Mouse (Mus musculus) MEL (cell line): ENCODE results near the gene Gimap7. TPM values are rescaled to one million over a fixed set of nuclear protein-coding genes. Genes with fewer than 3 reads are reported as not detected.

Experiments
- DNase-seq: peaks from one replicate; pipeline ENCODE4 v3.0.0; 2011; ENCODE audit warnings: low read depth, low spot score
- H3K27ac ChIP-seq: 2 replicates; pipeline ENCODE4 v1.5.1; 2012; ENCODE audit warnings: low read depth, mild to moderate bottlenecking, control low read depth, low read length, moderate library complexity; ENCODE audit not compliant: control insufficient read depth
- H3K27me3 ChIP-seq, 2 experiments: fragments of 150-350 bp in 1 of 2; sonication (generic) in 1 of 2; 2 replicates each; pipeline ENCODE4 v1.6.1; 2012; ENCODE audit warnings: low read length in 2 of 2, mild to moderate bottlenecking in 2 of 2, improper control_type of control experiment in 1 of 2, moderate library complexity in 1 of 2; ENCODE audit not compliant: insufficient read depth in 2 of 2, control insufficient read depth in 1 of 2
- H3K36me3 ChIP-seq, 2 experiments: 2 replicates each; pipeline ENCODE4 v1.6.1; 2012 to 2014; ENCODE audit warnings: low read length in 2 of 2, improper control_type of control experiment in 1 of 2, inconsistent platforms in 1 of 2, mild to moderate bottlenecking in 1 of 2; ENCODE audit not compliant: insufficient read depth in 2 of 2, control insufficient read depth in 1 of 2
- H3K4me1 ChIP-seq, 2 experiments: fragments of 150-350 bp in 1 of 2; sonication (generic) in 1 of 2; 2 replicates each; pipeline ENCODE4 v1.6.1; 2012; ENCODE audit warnings: low read length in 2 of 2, improper control_type of control experiment in 1 of 2, mild to moderate bottlenecking in 1 of 2; ENCODE audit not compliant: insufficient read depth in 2 of 2, control insufficient read depth in 1 of 2
- H3K4me3 ChIP-seq, 2 experiments: fragments of 150-350 bp in 1 of 2; sonication (generic) in 1 of 2; 2 replicates each; pipeline ENCODE4 v1.5.1; 2012; ENCODE audit warnings: low read depth in 2 of 2, low read length in 2 of 2, mild to moderate bottlenecking in 2 of 2, moderate library complexity in 2 of 2, control low read depth in 1 of 2, improper control_type of control experiment in 1 of 2; ENCODE audit not compliant: control insufficient read depth in 1 of 2, insufficient read depth in 1 of 2
- H3K79me2 ChIP-seq: 2 replicates; pipeline ENCODE4 v1.6.1; 2012; ENCODE audit warnings: mild to moderate bottlenecking, low read length, moderate library complexity; ENCODE audit not compliant: control insufficient read depth, poor library complexity, insufficient read depth
- H3K9ac ChIP-seq: 2 replicates; pipeline ENCODE4 v1.6.1; 2012; ENCODE audit warnings: low read depth, mild to moderate bottlenecking, control low read depth, low read length, moderate library complexity; ENCODE audit not compliant: control insufficient read depth, poor library complexity, severe bottlenecking
- H3K9me3 ChIP-seq: fragments of 150-350 bp; sonication (generic); replicated peaks from 2 replicates; pipeline ENCODE4 v1.6.1; 2012; ENCODE audit warnings: mild to moderate bottlenecking, low read length, improper control_type of control experiment, moderate library complexity; ENCODE audit not compliant: insufficient read depth
- BHLHE40 ChIP-seq: IDR thresholded peaks from 2 replicates; pipeline ENCODE4 v1.6.1; 2012; ENCODE audit warnings: low read depth, mild to moderate bottlenecking, inconsistent platforms, low read length, improper control_type of control experiment, borderline replicate concordance
- CHD1 ChIP-seq: IDR thresholded peaks from 2 replicates; pipeline ENCODE4 v1.6.1; 2012; ENCODE audit warnings: low read depth, mild to moderate bottlenecking, inconsistent platforms, low read length, improper control_type of control experiment
- CTCF ChIP-seq, 3 experiments: IDR thresholded peaks in 2 of 3; conservative IDR thresholded peaks in 1 of 3; 2 replicates each; pipeline ENCODE4 v1.5.1; 2011 to 2012; ENCODE audit warnings: low read length in 3 of 3, low read depth in 2 of 3, mild to moderate bottlenecking in 2 of 3, improper control_type of control experiment in 1 of 3, inconsistent platforms in 1 of 3, mixed read lengths in 1 of 3, moderate library complexity in 1 of 3; ENCODE audit not compliant: control insufficient read depth in 1 of 3, insufficient read depth in 1 of 3, poor library complexity in 1 of 3, severe bottlenecking in 1 of 3
- E2F4 ChIP-seq: IDR thresholded peaks from 2 replicates; pipeline ENCODE4 v1.6.1; 2011; ENCODE audit warnings: low read depth, low read length, improper control_type of control experiment, borderline replicate concordance
- ELF1 ChIP-seq: IDR thresholded peaks from 2 replicates; pipeline ENCODE4 v1.6.1; 2014; ENCODE audit warnings: low read depth, mild to moderate bottlenecking, inconsistent platforms, low read length, improper control_type of control experiment, moderate library complexity
- ETS1 ChIP-seq: IDR thresholded peaks from 2 replicates; pipeline ENCODE4 v1.6.1; 2012; ENCODE audit warnings: low read depth, mild to moderate bottlenecking, inconsistent platforms, low read length, improper control_type of control experiment, moderate library complexity
- GABPA ChIP-seq: IDR thresholded peaks from 2 replicates; pipeline ENCODE4 v1.6.1; 2012; ENCODE audit warnings: low read depth, mild to moderate bottlenecking, inconsistent platforms, low read length, improper control_type of control experiment, moderate library complexity
- HCFC1 ChIP-seq: IDR thresholded peaks from 2 replicates; pipeline ENCODE4 v1.6.1; 2012; ENCODE audit warnings: low read depth, mild to moderate bottlenecking, inconsistent platforms, low read length, improper control_type of control experiment, moderate library complexity
- MAX ChIP-seq: IDR thresholded peaks from 2 replicates; pipeline ENCODE4 v1.6.1; 2011; ENCODE audit warnings: low read length, improper control_type of control experiment
- MAZ ChIP-seq: IDR thresholded peaks from 2 replicates; pipeline ENCODE4 v1.6.1; 2012; ENCODE audit warnings: low read depth, mild to moderate bottlenecking, inconsistent platforms, low read length, improper control_type of control experiment
- MEF2A ChIP-seq: IDR thresholded peaks from 2 replicates; pipeline ENCODE4 v1.6.1; 2014; ENCODE audit warnings: low read depth, mild to moderate bottlenecking, inconsistent platforms, low read length, improper control_type of control experiment; ENCODE audit not compliant: poor library complexity, insufficient replicate concordance, severe bottlenecking; ENCODE audit errors: extremely low read depth
- NELFE ChIP-seq: IDR thresholded peaks from 2 replicates; pipeline ENCODE4 v1.6.1; 2011; ENCODE audit warnings: low read depth, low read length, improper control_type of control experiment
- NRF1 ChIP-seq: IDR thresholded peaks from 2 replicates; pipeline ENCODE4 v1.6.1; 2014; ENCODE audit warnings: low read depth, mild to moderate bottlenecking, inconsistent platforms, low read length, improper control_type of control experiment, moderate library complexity; ENCODE audit not compliant: poor library complexity, insufficient read depth, severe bottlenecking
- POLR2AphosphoS2 ChIP-seq: IDR thresholded peaks from 2 replicates; pipeline ENCODE4 v1.6.1; 2011; ENCODE audit warnings: low read length, improper control_type of control experiment
- POLR2AphosphoS5 ChIP-seq: IDR thresholded peaks from 2 replicates; pipeline ENCODE4 v1.6.1; 2012; ENCODE audit warnings: low read depth, borderline replicate concordance, mild to moderate bottlenecking, inconsistent platforms, low read length, moderate library complexity, mixed read lengths
- SMC3 ChIP-seq: IDR thresholded peaks from 2 replicates; pipeline ENCODE4 v1.6.1; 2011; ENCODE audit warnings: low read depth, low read length, improper control_type of control experiment
- TBP ChIP-seq: IDR thresholded peaks from 2 replicates; pipeline ENCODE4 v1.8.0; 2011; ENCODE audit warnings: low read depth, low read length, improper control_type of control experiment
- UBTF ChIP-seq: IDR thresholded peaks from 2 replicates; pipeline ENCODE4 v1.6.1; 2012; ENCODE audit warnings: low read depth, mild to moderate bottlenecking, inconsistent platforms, low read length, improper control_type of control experiment, moderate library complexity, borderline replicate concordance; ENCODE audit not compliant: insufficient read depth
- USF2 ChIP-seq, 2 experiments: IDR thresholded peaks; 2 replicates each; pipeline ENCODE4 v1.6.1; 2011 to 2012; ENCODE audit warnings: improper control_type of control experiment in 2 of 2, low read length in 2 of 2, borderline replicate concordance in 1 of 2, inconsistent platforms in 1 of 2, low read depth in 1 of 2, mild to moderate bottlenecking in 1 of 2; ENCODE audit not compliant: insufficient read depth in 1 of 2
- ZC3H11A ChIP-seq: IDR thresholded peaks from 2 replicates; pipeline ENCODE4 v1.6.1; 2012; ENCODE audit warnings: low read depth, mild to moderate bottlenecking, inconsistent platforms, low read length, improper control_type of control experiment
- ZKSCAN1 ChIP-seq: IDR thresholded peaks from 2 replicates; pipeline ENCODE4 v1.6.1; 2012; ENCODE audit warnings: low read depth, mild to moderate bottlenecking, inconsistent platforms, low read length, improper control_type of control experiment, moderate library complexity
- ZMIZ1 ChIP-seq: IDR thresholded peaks from 2 replicates; pipeline ENCODE4 v1.6.1; 2012; ENCODE audit warnings: low read depth, mild to moderate bottlenecking, inconsistent platforms, low read length, improper control_type of control experiment, moderate library complexity
- polyA plus RNA-seq, 2 experiments: library from polyadenylated mRNA; stranded (reverse) in 1 of 2; unstranded in 1 of 2; fragments of >175 nt in 1 of 2; fragments of >200 nt in 1 of 2; gene quantifications; 2 replicates each; pipeline versions ENCODE4 v1.2.1 to v1.2.4; 2012; ENCODE audit warnings: low replicate concordance in 2 of 2, low read depth in 1 of 2; ENCODE audit not compliant: insufficient read length in 2 of 2, insufficient read depth in 1 of 2, missing spikeins in 1 of 2
- total RNA-seq: library from RNA; depleted of rRNA; stranded (reverse); fragments of 300-350 nt; gene quantifications from 2 replicates; pipeline ENCODE4 v1.2.3, GENCODE M21; 2012

Gimap7 gene
- total and polyA plus RNA-seq, 3 experiments = not detected

DNA sequence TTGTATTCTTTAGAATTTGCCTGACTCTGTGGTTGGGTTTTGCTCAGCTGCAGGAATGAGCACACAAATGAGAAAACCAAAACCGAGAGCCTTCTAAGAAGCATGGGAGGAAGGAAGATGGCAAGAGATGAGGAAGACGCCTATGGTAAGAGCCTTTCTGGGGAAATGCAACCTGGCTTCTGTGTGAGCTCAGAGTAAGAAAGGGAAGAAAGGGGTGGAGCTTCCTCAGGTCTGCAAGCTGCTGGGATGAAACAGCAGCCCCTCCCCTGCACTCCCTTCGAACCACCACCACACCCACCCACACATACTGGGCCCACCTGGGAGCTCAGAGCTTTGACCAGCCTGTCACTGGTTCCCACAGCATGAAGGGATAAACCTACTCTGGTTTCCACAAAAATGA is 22.9 kb downstream of the Gimap7 start (continued):
- TF ChIP-seq SMC3 (no peak), NELFE (no peak)

- Histone ChIP-seq H3K27me3 (no peaks in the 10 kb centered on the region), H3K27ac (no peak overlapping the region)
Observed at GRCm38 (mm10) chr6:48741711-48742206, 23.3 kb downstream of the Gimap7 start.

GRCm38 (mm10) chr6:48742422-48743351 is 24.3 kb downstream of the Gimap7 start:
- Histone ChIP-seq H3K9me3 (no peaks in the 10 kb centered on the region), H3K9ac (no peak overlapping the region), H3K4me3 (no peak overlapping the region), H3K79me2 (no peaks in the 10 kb centered on the region), H3K27me3 (no peaks in the 10 kb centered on the region), H3K4me1 (no peaks in the 10 kb centered on the region), H3K27ac (no peak overlapping the region), H3K36me3 (no peaks in the 10 kb centered on the region)
- TF ChIP-seq NRF1 (no peak), MEF2A (no peak), ZC3H11A (no peak), MAZ (no peak), CTCF (IDR thresholded peaks at IDR 0.05 in 2 of 3, conservative IDR thresholded peaks at IDR 0.05 in 1 of 3; ENCODE audit: control insufficient read depth in 1 of 3, insufficient read depth in 1 of 3, low read depth in 2 of 3, low read length in 3 of 3, poor library complexity in 1 of 3, severe bottlenecking in 1 of 3) (no peak), HCFC1 (no peak), POLR2AphosphoS2 (no peak), ELF1 (no peak), MAX (no peak), TBP (no peak), UBTF (no peak), ETS1 (no peak)
- no peak for DNase-seq

More at GRCm38 (mm10) chr6:48741711-48742206, 23.3 kb downstream of the Gimap7 start:
- Histone ChIP-seq H3K36me3 (no peaks in the 10 kb centered on the region), H3K79me2 (no peaks in the 10 kb centered on the region), H3K9ac (no peak overlapping the region), H3K9me3 (no peaks in the 10 kb centered on the region), H3K4me3 (no peak overlapping the region), H3K4me1 (no peaks in the 10 kb centered on the region)
- TF ChIP-seq POLR2AphosphoS5 (no peak), ZMIZ1 (no peak), GABPA (no peak), NRF1 (no peak), BHLHE40 (no peak), USF2 (IDR thresholded peaks at IDR 0.05; ENCODE audit: borderline replicate concordance in 1 of 2, insufficient read depth in 1 of 2, low read depth in 1 of 2, low read length in 2 of 2) (no peak), ZKSCAN1 (no peak), CHD1 (no peak), E2F4 (no peak)
- DNase-seq = no peak
